Mouse (Mus musculus) left cerebral cortex, postnatal 25 days (tissue): ENCODE results near the gene Akap13. TPM values are rescaled to one million over a fixed set of nuclear protein-coding genes. Genes with fewer than 3 reads are reported as not detected.

Source experiments
- DNase-seq, 2 experiments: peaks; one replicate each; pipeline ENCODE4 v3.0.0; 2022; ENCODE audit warnings: low spot score in 2 of 2, mixed read lengths in 1 of 2
- intact Hi-C: fragments of 180-260 bp; cut with DNase I; formaldehyde crosslinking; loops from one replicate; pipeline ENCODE4 v1.15.1; 2025
- total RNA-seq, 2 experiments: library from RNA; stranded (reverse); gene quantifications; 2 replicates each; pipeline ENCODE4 v1.2.3; 2021

Akap13 gene
- total RNA-seq, result 10 to 100 TPM; 23.1 to 24.3 TPM

- intact Hi-C loops, result loop anchor here (1.0 kb wide), 1 partner anchor 101 kb away; no protein-coding TSS in a partner anchor
- peak; percentile 96 to 99 for DNase-seq
Measured at GRCm38 (mm10) chr7:75455223-75456151, at the start of gene Akap13. Gene Akap13 (plus strand): TSS chr7:75455534.

DNA sequence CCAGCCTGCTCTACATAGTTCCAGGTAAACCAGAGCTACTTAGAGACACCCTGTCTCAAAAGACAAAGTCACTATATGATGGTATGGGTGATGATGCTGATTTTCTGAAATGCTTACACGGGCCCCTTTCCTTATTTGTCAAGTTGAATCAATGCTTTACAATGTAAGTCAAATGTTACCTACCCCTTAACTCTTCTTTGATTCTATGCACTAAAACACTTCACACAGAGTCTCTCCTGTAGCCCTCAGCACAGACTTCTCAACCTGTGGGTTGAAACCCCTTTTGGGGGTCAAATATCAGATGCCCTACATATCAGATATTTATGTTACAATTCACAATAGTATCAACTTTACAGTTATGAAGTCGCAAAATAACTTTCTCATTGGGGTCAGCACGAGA is 44.7 kb upstream of the Akap13 start:
- intact Hi-C loops, result no loop called here

GRCm38 (mm10) chr7:75411226-75411625 is 44.1 kb upstream of the Akap13 start:
- intact Hi-C loops, result no loop called here
- no peak for DNase-seq

More for the DNA sequence above, 44.7 kb upstream of the Akap13 start:
- DNase-seq, result no peak

GRCm38 (mm10) chr7:75412011-75412510 is 43.3 kb upstream of the Akap13 start:
- intact Hi-C loops, result no loop called here
- DNase-seq, result no peak

DNA sequence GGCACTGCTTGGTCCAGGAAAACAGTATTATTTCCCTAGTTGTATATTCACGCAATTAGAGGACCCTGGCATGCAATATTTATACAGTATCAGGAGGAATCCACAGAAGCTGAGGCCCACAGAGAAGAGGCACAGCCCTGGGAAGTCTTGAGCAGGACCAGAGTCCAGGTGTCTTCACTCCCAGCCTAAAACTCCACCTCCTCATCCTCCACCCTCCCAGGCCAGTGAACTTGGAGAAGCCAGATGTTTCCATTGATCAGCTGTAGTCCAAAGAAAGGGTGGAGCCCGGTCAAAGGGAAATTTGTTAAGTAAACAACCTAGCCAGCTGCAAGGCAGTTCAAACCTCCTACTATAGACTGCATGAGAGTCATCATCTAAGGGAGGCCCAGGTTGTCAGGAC is 42.8 kb upstream of the Akap13 start:
- DNase-seq, result no peak
- intact Hi-C loops, result no loop called here

- intact Hi-C loops, result no loop called here
- DNase-seq, result no peak
Measured at GRCm38 (mm10) chr7:75413903-75414302, 41.4 kb upstream of the Akap13 start.

DNA sequence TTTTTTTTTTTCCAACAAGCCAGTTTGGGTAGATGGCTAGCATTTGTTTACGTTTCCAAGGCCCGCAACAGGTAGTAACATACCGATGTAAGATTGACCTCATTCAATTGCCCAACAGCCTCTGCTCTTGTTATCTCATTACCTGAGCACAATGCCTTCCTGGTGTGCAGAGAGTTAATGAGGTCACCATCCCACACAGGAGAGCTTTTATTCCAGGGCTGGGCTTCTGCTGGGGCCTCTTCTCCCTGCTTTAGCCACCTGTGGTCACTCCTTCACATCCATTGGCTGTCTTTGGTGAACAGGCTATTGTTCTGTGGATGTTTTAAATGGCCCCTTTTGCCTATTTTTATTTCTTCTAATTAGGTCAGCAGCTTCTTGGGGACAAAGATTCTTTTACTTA is 41.0 kb upstream of the Akap13 start:
- intact Hi-C loops, result no loop called here
- DNase-seq, result no peak

DNA sequence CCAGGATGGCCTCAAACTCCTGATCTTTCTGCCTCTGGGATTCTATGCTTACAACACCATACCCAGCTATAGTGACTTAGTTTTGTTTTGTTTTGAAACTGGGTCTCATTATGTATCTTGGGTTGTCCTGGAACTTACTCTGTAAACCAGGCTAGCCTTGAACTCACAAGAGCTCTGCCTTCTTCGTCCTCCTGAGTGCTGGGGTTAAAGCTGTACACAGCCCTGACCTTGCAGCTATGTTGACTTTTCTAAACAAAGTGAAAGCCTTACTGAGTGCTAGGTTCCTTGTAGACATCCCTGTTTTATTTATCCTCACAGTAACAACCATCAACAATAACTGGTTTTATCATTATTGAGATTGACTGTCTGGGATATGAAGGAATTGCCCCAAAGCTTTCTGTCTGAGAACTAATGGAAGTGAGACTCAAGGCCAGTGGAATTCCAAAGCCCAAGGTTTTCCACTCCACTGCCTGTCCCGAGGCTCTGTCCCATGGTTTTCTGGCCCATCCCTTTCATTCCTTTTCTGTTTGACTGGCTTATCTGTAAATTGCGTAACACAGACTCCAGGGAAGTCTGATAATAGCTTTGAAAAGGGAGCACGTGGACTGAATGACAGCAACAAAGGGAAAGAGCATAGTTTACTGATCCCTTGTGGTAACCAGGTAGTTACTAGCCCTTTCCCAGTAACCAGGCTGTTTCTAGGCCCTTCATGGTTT is 40.0 kb upstream of the Akap13 start:
- no peak for DNase-seq
- intact Hi-C loops, result no loop called here

DNA sequence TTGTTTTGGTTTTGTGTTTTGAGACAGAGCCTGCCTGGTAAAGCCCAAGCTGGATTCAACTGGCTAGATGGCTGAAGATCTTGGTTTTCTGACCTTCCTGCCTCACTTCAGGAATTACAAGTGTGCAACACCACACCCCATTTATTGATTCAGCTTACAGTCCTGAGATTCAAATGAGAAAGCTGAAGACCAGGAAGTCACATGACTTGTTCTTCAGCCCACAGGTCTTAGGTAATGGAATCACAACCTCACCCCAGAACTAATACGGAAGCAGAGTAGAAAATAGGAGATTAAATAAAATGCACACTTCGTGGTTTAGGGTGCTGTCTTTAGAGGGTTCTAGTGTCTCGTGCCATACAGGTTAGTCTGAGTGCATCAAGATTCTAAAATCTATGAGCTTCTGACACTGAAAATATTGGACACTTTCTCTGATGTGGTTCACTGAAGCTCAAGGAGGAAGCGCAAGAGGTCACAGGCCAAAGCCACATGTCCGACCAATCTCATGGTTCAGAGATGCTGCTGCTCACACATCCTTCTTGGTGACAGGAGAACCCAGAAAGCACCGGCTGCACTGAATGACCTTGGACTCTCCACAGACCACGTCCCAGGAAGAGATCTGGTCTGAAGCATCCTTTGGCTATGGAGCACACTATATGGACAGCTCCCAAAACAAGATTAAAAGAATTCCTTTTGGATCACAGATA is 39.3 kb upstream of the Akap13 start:
- intact Hi-C loops, result no loop called here

DNA sequence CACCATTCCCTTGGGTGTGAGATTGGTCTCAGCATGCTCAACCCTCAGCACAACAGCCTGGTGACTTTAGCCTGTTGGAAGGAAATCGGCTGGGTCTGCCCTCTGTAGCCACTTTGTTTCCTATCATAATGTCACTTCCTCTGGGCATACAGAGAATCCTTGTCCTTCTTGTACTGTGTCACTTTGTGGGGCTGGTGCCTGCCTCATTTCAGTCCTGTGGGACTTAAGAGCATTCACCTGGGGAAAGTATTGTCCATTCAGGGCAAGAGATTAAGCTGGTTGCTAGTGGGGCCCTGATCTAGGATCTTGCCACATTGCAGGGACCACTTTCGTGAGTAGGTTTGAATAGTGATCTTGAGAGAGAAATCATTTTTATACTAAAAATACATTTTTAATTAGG is 34.4 kb upstream of the Akap13 start:
- no peak for DNase-seq
- intact Hi-C loops, result no loop called here

More for the DNA sequence above, 39.3 kb upstream of the Akap13 start:
- DNase-seq, result no peak

DNA sequence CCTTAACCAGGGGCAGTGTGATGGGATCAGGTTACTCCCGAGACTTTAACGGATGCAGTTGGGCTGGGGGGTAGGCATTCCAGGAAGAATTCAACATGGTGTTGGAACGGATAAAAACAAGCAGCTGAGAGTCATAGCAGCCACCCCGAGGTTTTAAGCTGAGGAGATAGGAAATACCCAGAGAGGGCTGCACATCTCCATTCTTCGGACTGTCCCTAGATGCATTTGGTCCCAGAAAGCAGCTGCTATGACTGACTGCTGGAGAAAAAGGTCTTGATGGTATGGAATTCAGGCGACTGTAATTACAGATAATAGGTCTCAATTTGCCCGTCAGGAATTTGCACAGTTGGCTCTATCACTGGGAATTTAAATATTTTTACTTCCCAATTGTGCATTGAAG is 31.2 kb upstream of the Akap13 start:
- no peak for DNase-seq
- intact Hi-C loops, result no loop called here

DNA sequence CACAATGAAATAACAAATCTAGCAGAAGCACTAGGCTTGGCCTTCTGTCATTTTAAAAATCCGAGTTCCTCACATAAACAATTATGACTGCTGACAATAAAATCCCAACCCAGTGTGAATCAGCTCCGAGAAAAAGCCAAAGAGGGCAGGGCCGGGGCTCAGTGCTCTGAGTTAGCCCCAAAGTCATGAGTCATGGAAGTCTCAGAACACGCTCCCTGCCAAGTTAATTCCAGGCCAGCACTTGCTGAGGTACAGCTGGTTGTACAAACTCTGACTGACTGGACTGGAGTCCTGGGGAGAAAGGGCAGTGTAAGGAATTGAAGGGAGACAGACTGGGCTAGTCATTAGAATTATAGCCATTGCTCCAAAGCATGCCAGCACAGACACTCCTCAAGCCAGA is 28.0 kb upstream of the Akap13 start:
- intact Hi-C loops, result no loop called here
- DNase-seq, result peak in 1 of 2 experiments; percentile 7

DNA sequence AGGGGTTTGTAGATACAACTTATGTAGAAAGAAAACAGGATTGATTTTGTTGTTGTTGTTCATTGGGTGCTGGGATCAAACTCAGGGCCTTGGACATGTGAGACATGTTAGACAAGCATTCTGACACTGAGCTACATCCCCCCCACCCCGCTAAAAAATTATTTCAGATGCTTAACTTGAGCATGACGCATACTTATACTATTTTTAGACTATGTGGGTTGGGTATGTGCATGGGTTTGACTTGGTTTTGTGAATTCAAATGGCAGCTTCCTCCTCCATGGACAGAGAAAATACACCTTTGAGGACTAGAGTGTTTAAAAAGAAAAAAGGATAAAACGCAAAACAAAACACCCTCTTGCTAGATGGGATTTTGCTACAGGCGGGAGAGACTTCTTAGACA is 26.4 kb upstream of the Akap13 start:
- intact Hi-C loops, result no loop called here
- DNase-seq, result peak in 1 of 2 experiments; percentile 6

GRCm38 (mm10) chr7:75430550-75430949 is 24.8 kb upstream of the Akap13 start:
- no peak for DNase-seq
- intact Hi-C loops, result no loop called here

GRCm38 (mm10) chr7:75431043-75431442 is 24.3 kb upstream of the Akap13 start:
- intact Hi-C loops, result no loop called here
- no peak for DNase-seq

DNA sequence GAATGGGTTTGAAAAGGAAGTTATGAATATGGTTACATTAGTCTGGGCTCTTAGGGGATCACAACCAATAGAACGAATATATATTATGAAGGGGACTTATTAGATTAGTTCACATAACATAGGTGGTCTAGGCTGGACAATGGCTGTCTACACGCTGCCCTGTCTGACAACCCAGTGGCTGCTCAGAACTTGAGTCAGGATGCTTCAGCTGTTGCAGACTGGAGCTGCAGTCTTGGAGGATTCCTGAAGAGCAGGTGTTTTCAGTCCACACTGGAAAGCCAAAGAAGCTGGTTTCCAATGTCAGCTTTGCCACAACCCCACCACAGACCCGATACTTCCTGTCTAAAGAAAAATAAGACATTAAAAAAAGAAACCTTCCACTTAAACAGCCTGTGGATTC is 23.3 kb upstream of the Akap13 start:
- intact Hi-C loops, result no loop called here

GRCm38 (mm10) chr7:75436413-75437174 is 18.7 kb upstream of the Akap13 start:
- intact Hi-C loops, result no loop called here

More for the DNA sequence above, 23.3 kb upstream of the Akap13 start:
- no peak for DNase-seq

GRCm38 (mm10) chr7:75439570-75439969 is 15.8 kb upstream of the Akap13 start:
- intact Hi-C loops, result no loop called here
- no peak for DNase-seq

More at GRCm38 (mm10) chr7:75436413-75437174, 18.7 kb upstream of the Akap13 start:
- DNase-seq, result no peak

- no peak for DNase-seq
- intact Hi-C loops, result no loop called here
Measured at GRCm38 (mm10) chr7:75440241-75440640, 15.1 kb upstream of the Akap13 start.
